Mouse (Mus musculus): ENCODE measurements around the gene Tmem9. TPM values are rescaled to one million over a fixed set of nuclear protein-coding genes. Genes with fewer than 3 reads are reported as not detected.

The Tmem9 gene
- polyA plus RNA-seq, 3 experiments from 2014 or later: 20.7 to 39.2 (median 32.3) TPM

Other genes starting within 250 kb of the Tmem9 start
- 1 to 10 TPM in 1 of 3 experiments, under 1 TPM in 1, not detected in 1; 0.94 to 7.2 TPM for gene Phlda3, start 242.0 kb upstream of the Tmem9 start, polyA plus RNA-seq (2017; shearing (Covaris generic))
- not detected for gene Tnni1, start 228.7 kb upstream of the Tmem9 start, polyA plus RNA-seq (2017; shearing (Covaris generic))
- gene Lad1, start 189.6 kb upstream of the Tmem9 start, polyA plus RNA-seq (2017; shearing (Covaris generic)): 1 to 10 TPM; 1.9 to 5.2 (median 2.4) TPM
- under 1 TPM in 1 of 3 experiments, not detected in 2; 0.24 TPM for gene Tnnt2, start 171.8 kb upstream of the Tmem9 start, polyA plus RNA-seq (2017; shearing (Covaris generic))
- gene Pkp1, start 88.9 kb upstream of the Tmem9 start, polyA plus RNA-seq (2017; shearing (Covaris generic)): not detected
- not detected for gene Igfn1, start 1.8 kb upstream of the Tmem9 start, polyA plus RNA-seq (2017; shearing (Covaris generic))
- gene Ascl5, start 42.7 kb downstream of the Tmem9 start, polyA plus RNA-seq (2017; shearing (Covaris generic)): not detected
- 1 to 10 TPM; 2.7 to 5.0 (median 4.9) TPM for gene Cacna1s, start 44.6 kb downstream of the Tmem9 start, polyA plus RNA-seq (2017; shearing (Covaris generic))
- gene Kif21b, start 123.2 kb downstream of the Tmem9 start, polyA plus RNA-seq (2017; shearing (Covaris generic)): 10 to 100 TPM; 23.8 to 43.9 (median 33.8) TPM
- gene Mroh3, start 204.7 kb downstream of the Tmem9 start, polyA plus RNA-seq (2017; shearing (Covaris generic)): not detected
- under 1 TPM in 1 of 3 experiments, not detected in 2; 0.11 TPM for gene Inava, start 226.1 kb downstream of the Tmem9 start, polyA plus RNA-seq (2017; shearing (Covaris generic))